Mouse (Mus musculus): ENCODE results near the gene Shb. TPM values are rescaled to one million over a fixed set of nuclear protein-coding genes. Genes with fewer than 3 reads are reported as not detected.

Shb gene
- polyA plus RNA-seq, 1 experiment, result 46.3 TPM

- TF ChIP-seq TCF3 (IDR thresholded peaks at IDR 0.05; ENCODE audit: insufficient read length, low read depth) (peak; percentile 49), MYOD1 (IDR thresholded peaks at IDR 0.05; ENCODE audit: control insufficient read depth in 1 of 3, insufficient read length in 2 of 3, low read depth in 2 of 3) (peak; percentile 68 to 91 (median 88)), MYOG (IDR thresholded peaks at IDR 0.05; ENCODE audit: control insufficient read depth in 1 of 3, insufficient read depth in 1 of 3, insufficient read length in 2 of 3, low read depth in 2 of 3) (peak; percentile 70 to 94 (median 78)), TCF12 (IDR thresholded peaks at IDR 0.05; ENCODE audit: insufficient read depth, poor library complexity, severe bottlenecking) (peak; percentile 35), MAX (IDR thresholded peaks at IDR 0.05; ENCODE audit: low read depth) (no peak)
- Histone ChIP-seq H3K36me3 (ENCODE audit: control insufficient read depth, insufficient read depth) (peaks cover 12% of the 10 kb centered on the region), H3K79me2 (ENCODE audit: control insufficient read depth, insufficient read depth) (peaks cover 10% of the 10 kb centered on the region), H3K4me2 (ENCODE audit: low read depth) (no peak overlapping the region), H3K4me3 (no peak overlapping the region), H3ac (ENCODE audit: control insufficient read depth, insufficient read length) (no peak overlapping the region), H3K27me3 (ENCODE audit: control insufficient read depth, insufficient read depth, insufficient read length) (no peaks in the 10 kb centered on the region)
Observed at GRCm38 (mm10) chr4:45444813-45445212, 87.5 kb downstream of the Shb start.

- H3K4me3 ChIP-seq, result no peak overlapping the region
- no peaks in the 10 kb centered on the region for H3K27me3 ChIP-seq (ENCODE audit: control insufficient read depth, insufficient read depth, insufficient read length)
- H3K4me2 ChIP-seq (ENCODE audit: low read depth), result no peak overlapping the region
- H3K36me3 ChIP-seq (ENCODE audit: control insufficient read depth, insufficient read depth), result peaks cover 10% of the 10 kb centered on the region
- H3K79me2 ChIP-seq (ENCODE audit: control insufficient read depth, insufficient read depth), result peaks cover 5% of the 10 kb centered on the region
- TF ChIP-seq MYOD1 (IDR thresholded peaks at IDR 0.05; ENCODE audit: control insufficient read depth in 1 of 3, insufficient read length in 2 of 3, low read depth in 2 of 3), result no peak
- no peak for TF ChIP-seq MYOG (IDR thresholded peaks at IDR 0.05; ENCODE audit: control insufficient read depth in 1 of 3, insufficient read depth in 1 of 3, insufficient read length in 2 of 3, low read depth in 2 of 3)
- no peak for TF ChIP-seq MAX (IDR thresholded peaks at IDR 0.05; ENCODE audit: low read depth)
- no peak for TF ChIP-seq TCF3 (IDR thresholded peaks at IDR 0.05; ENCODE audit: insufficient read length, low read depth)
- no peak for TF ChIP-seq POLR2AphosphoS2 (IDR thresholded peaks at IDR 0.05; ENCODE audit: insufficient read length, low read depth)
- TF ChIP-seq REST (IDR thresholded peaks at IDR 0.05; ENCODE audit: insufficient read depth, insufficient read length), result no peak
- TF ChIP-seq E2F4 (IDR thresholded peaks at IDR 0.05; ENCODE audit: insufficient read depth), result no peak
- no peak for TF ChIP-seq USF1 (IDR thresholded peaks at IDR 0.05; ENCODE audit: low read depth)
- TF ChIP-seq TCF12 (IDR thresholded peaks at IDR 0.05; ENCODE audit: insufficient read depth, poor library complexity, severe bottlenecking), result no peak
- no peak for TF ChIP-seq SRF (IDR thresholded peaks at IDR 0.05; ENCODE audit: control insufficient read depth, insufficient read length, low read depth)
- TF ChIP-seq POLR2A (IDR thresholded peaks at IDR 0.05; ENCODE audit: insufficient read length, low read depth), result no peak
- TF ChIP-seq CEBPB (IDR thresholded peaks at IDR 0.05; ENCODE audit: insufficient read depth, poor library complexity, severe bottlenecking), result no peak
- no peak overlapping the region for H3ac ChIP-seq (ENCODE audit: control insufficient read depth, insufficient read length)
Observed at GRCm38 (mm10) chr4:45443652-45444051, 88.6 kb downstream of the Shb start.

GRCm38 (mm10) chr4:45442237-45442636 lies 90.0 kb downstream of the Shb start:
- Histone ChIP-seq H3K4me2 (ENCODE audit: low read depth) (peak overlapping the region; percentile 42), H3K4me3 (no peak overlapping the region), H3K27me3 (ENCODE audit: control insufficient read depth, insufficient read depth, insufficient read length) (no peaks in the 10 kb centered on the region), H3K79me2 (ENCODE audit: control insufficient read depth, insufficient read depth) (peaks cover 5% of the 10 kb centered on the region), H3K36me3 (ENCODE audit: control insufficient read depth, insufficient read depth) (peaks cover 10% of the 10 kb centered on the region), H3ac (ENCODE audit: control insufficient read depth, insufficient read length) (no peak overlapping the region)
- TF ChIP-seq MYOG (IDR thresholded peaks at IDR 0.05; ENCODE audit: control insufficient read depth in 1 of 3, insufficient read depth in 1 of 3, insufficient read length in 2 of 3, low read depth in 2 of 3), result peak in 1 of 3 experiments; percentile 23
- peak in 2 of 3 experiments; percentile 0 to 50 for TF ChIP-seq MYOD1 (IDR thresholded peaks at IDR 0.05; ENCODE audit: control insufficient read depth in 1 of 3, insufficient read length in 2 of 3, low read depth in 2 of 3)
- TF ChIP-seq TCF3 (IDR thresholded peaks at IDR 0.05; ENCODE audit: insufficient read length, low read depth), result no peak
- no peak for TF ChIP-seq CEBPB (IDR thresholded peaks at IDR 0.05; ENCODE audit: insufficient read depth, poor library complexity, severe bottlenecking)

GRCm38 (mm10) chr4:45441778-45442177 lies 90.5 kb downstream of the Shb start:
- peaks cover 4% of the 10 kb centered on the region for H3K79me2 ChIP-seq (ENCODE audit: control insufficient read depth, insufficient read depth)
- H3K27me3 ChIP-seq (ENCODE audit: control insufficient read depth, insufficient read depth, insufficient read length), result no peaks in the 10 kb centered on the region
- TF ChIP-seq USF1 (IDR thresholded peaks at IDR 0.05; ENCODE audit: low read depth) (peak; percentile 76), E2F4 (IDR thresholded peaks at IDR 0.05; ENCODE audit: insufficient read depth) (no peak)
- H3K36me3 ChIP-seq (ENCODE audit: control insufficient read depth, insufficient read depth), result peaks cover 7% of the 10 kb centered on the region
- no peak overlapping the region for H3K4me3 ChIP-seq
- peak overlapping the region; percentile 42 for H3K4me2 ChIP-seq (ENCODE audit: low read depth)
- H3ac ChIP-seq (ENCODE audit: control insufficient read depth, insufficient read length), result no peak overlapping the region

- H3K27me3 ChIP-seq (ENCODE audit: control insufficient read depth, insufficient read depth, insufficient read length), result no peaks in the 10 kb centered on the region
- no peak for TF ChIP-seq SRF (IDR thresholded peaks at IDR 0.05; ENCODE audit: control insufficient read depth, insufficient read length, low read depth)
- TF ChIP-seq CEBPB (IDR thresholded peaks at IDR 0.05; ENCODE audit: insufficient read depth, poor library complexity, severe bottlenecking), result no peak
- no peak for TF ChIP-seq POLR2AphosphoS2 (IDR thresholded peaks at IDR 0.05; ENCODE audit: insufficient read length, low read depth)
- no peak for TF ChIP-seq MYOG (IDR thresholded peaks at IDR 0.05; ENCODE audit: control insufficient read depth in 1 of 3, insufficient read depth in 1 of 3, insufficient read length in 2 of 3, low read depth in 2 of 3)
Observed at GRCm38 (mm10) chr4:45439281-45439680, 93.0 kb downstream of the Shb start.

More at GRCm38 (mm10) chr4:45439281-45439680, 93.0 kb downstream of the Shb start:
- Histone ChIP-seq H3K36me3 (ENCODE audit: control insufficient read depth, insufficient read depth) (peaks cover 6% of the 10 kb centered on the region), H3ac (ENCODE audit: control insufficient read depth, insufficient read length) (no peak overlapping the region), H3K4me2 (ENCODE audit: low read depth) (no peak overlapping the region), H3K79me2 (ENCODE audit: control insufficient read depth, insufficient read depth) (no peaks in the 10 kb centered on the region), H3K4me3 (no peak overlapping the region)

Data from myocyte (in vitro differentiated cells).